Mouse (Mus musculus) olfactory bulb, adult 2 months (tissue): ENCODE results near the gene Kcnab1. TPM values are rescaled to one million over a fixed set of nuclear protein-coding genes. Genes with fewer than 3 reads are reported as not detected.

Source experiments
- H3K27ac ChIP-seq: fragments of 200-500 bp; 2 replicates; pipeline ENCODE4 v1.5.1; 2012; ENCODE audit warnings: low read depth, low read length; ENCODE audit not compliant: insufficient read depth
- H3K4me1 ChIP-seq: fragments of 200-500 bp; 2 replicates; pipeline ENCODE4 v1.6.1; 2012; ENCODE audit warnings: low read length; ENCODE audit not compliant: control insufficient read depth, insufficient read depth
- H3K4me3 ChIP-seq: fragments of 200-500 bp; 2 replicates; pipeline ENCODE4 v1.5.1; 2012; ENCODE audit warnings: mild to moderate bottlenecking, low read depth, low read length, moderate library complexity; ENCODE audit not compliant: insufficient read depth
- CTCF ChIP-seq: fragments of 200-500 bp; IDR thresholded peaks from 2 replicates; pipeline ENCODE4 v1.5.1; 2012; ENCODE audit warnings: low read depth, mild to moderate bottlenecking, low read length, moderate library complexity; ENCODE audit not compliant: insufficient read depth
- POLR2A ChIP-seq: fragments of 200-500 bp; IDR thresholded peaks from 2 replicates; pipeline ENCODE4 v1.6.1; 2012; ENCODE audit warnings: mild to moderate bottlenecking, low read depth, low read length, moderate library complexity; ENCODE audit not compliant: insufficient read depth
- WGBS: fragments of 180-500 bp; shearing (Covaris S2); methylation state at CpG from one replicate; pipeline ENCODE4 v1.1.7; 2018; 5-methylcytosine and 5-hydroxymethylcytosine counted together
- polyA plus RNA-seq: library from polyadenylated mRNA; stranded (reverse); fragments of >200 nt; gene quantifications from 2 replicates; pipeline ENCODE4 v1.2.4, GENCODE M21; 2012; ENCODE audit warnings: low replicate concordance; ENCODE audit not compliant: missing spikeins, insufficient read depth, insufficient read length

Kcnab1 gene
- polyA plus RNA-seq, 1 experiment: not detected

GRCm38 (mm10) chr3:65320990-65321389, 211.8 kb downstream of the Kcnab1 start:
- TF ChIP-seq POLR2A: no peak
- TF ChIP-seq CTCF: no peak
- WGBS: 93% methylated on average over 4 of the region's 4 CpGs
- no peak overlapping the region for H3K27ac ChIP-seq
- no peak overlapping the region for H3K4me3 ChIP-seq
- H3K4me1 ChIP-seq: no peaks in the 10 kb centered on the region

- H3K4me1 ChIP-seq: no peaks in the 10 kb centered on the region
- no peak overlapping the region for H3K27ac ChIP-seq
- TF ChIP-seq CTCF (no peak), POLR2A (no peak)
- WGBS: 72% methylated on average over 14 of the region's 14 CpGs
- no peak overlapping the region for H3K4me3 ChIP-seq
Observed at GRCm38 (mm10) chr3:65321981-65322779, 213.0 kb downstream of the Kcnab1 start.

- 58% methylated on average over 3 of the region's 3 CpGs for WGBS
- no peak for TF ChIP-seq POLR2A
- TF ChIP-seq CTCF: no peak
- H3K27ac ChIP-seq: no peak overlapping the region
- no peaks in the 10 kb centered on the region for H3K4me1 ChIP-seq
- H3K4me3 ChIP-seq: no peak overlapping the region
Observed at GRCm38 (mm10) chr3:65325254-65325653, 216.1 kb downstream of the Kcnab1 start.

- TF ChIP-seq CTCF (no peak), POLR2A (no peak)
- Histone ChIP-seq H3K4me1 (no peaks in the 10 kb centered on the region), H3K4me3 (no peak overlapping the region), H3K27ac (no peak overlapping the region)
- 86% methylated on average over 4 of the region's 4 CpGs for WGBS
Observed at GRCm38 (mm10) chr3:65328814-65329213, 219.6 kb downstream of the Kcnab1 start.

- WGBS: 90% methylated on average over 10 of the region's 10 CpGs
- TF ChIP-seq POLR2A: no peak
- no peak for TF ChIP-seq CTCF
Observed at GRCm38 (mm10) chr3:65337835-65338464, 228.8 kb downstream of the Kcnab1 start.

GRCm38 (mm10) chr3:65340173-65340951, 231.2 kb downstream of the Kcnab1 start:
- WGBS: 85% methylated on average over 5 of the region's 5 CpGs
- TF ChIP-seq POLR2A (no peak), CTCF (no peak)
- no peak overlapping the region for H3K27ac ChIP-seq
- H3K4me1 ChIP-seq: no peaks in the 10 kb centered on the region
- H3K4me3 ChIP-seq: no peak overlapping the region

More at GRCm38 (mm10) chr3:65337835-65338464, 228.8 kb downstream of the Kcnab1 start:
- no peaks in the 10 kb centered on the region for H3K4me1 ChIP-seq
- no peak overlapping the region for H3K27ac ChIP-seq
- no peak overlapping the region for H3K4me3 ChIP-seq

GRCm38 (mm10) chr3:65346176-65346575, 237.0 kb downstream of the Kcnab1 start:
- Histone ChIP-seq H3K4me1 (no peaks in the 10 kb centered on the region), H3K4me3 (no peak overlapping the region), H3K27ac (no peak overlapping the region)
- TF ChIP-seq CTCF (no peak), POLR2A (no peak)
- 42% methylated on average over 1 of the region's 1 CpGs for WGBS

- no peak overlapping the region for H3K4me3 ChIP-seq
- peaks cover 4% of the 10 kb centered on the region for H3K4me1 ChIP-seq
- no peak overlapping the region for H3K27ac ChIP-seq
- WGBS: 35% methylated on average over 4 of the region's 4 CpGs
- TF ChIP-seq CTCF (no peak), POLR2A (no peak)
Observed at GRCm38 (mm10) chr3:65352278-65353127, 243.3 kb downstream of the Kcnab1 start.
